Mouse (Mus musculus): Measurements from ENCODE around the gene Nfic. TPM values are rescaled to one million over a fixed set of nuclear protein-coding genes. Genes with fewer than 3 reads are reported as not detected.

Nfic gene
- total RNA-seq, 2 experiments from 2014 or later = 60.0 to 60.1 TPM

DNA sequence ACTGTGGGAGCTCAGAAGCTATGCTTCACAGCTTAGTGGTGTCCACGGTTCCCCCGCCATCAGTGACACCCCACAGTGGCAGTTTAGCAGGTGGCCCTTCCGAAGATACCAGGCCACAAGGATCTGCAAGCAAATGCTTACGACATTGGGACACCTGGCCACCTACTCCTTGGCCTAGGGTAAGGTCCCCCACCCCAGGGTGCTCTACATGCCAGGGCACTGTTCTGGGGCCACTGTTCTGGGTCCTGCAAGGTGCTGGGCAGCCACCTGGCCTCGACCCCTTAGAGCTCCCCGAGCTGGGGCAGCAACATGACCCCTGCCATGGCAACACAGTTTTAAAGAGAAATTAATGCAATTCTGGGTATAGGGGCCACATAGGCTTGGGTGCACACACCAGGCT lies 39.7 kb upstream of the Nfic start:
- H3K4me3 ChIP-seq = peak overlapping the region; percentile 91
- no peak for TF ChIP-seq CTCF (conservative IDR thresholded peaks at IDR 0.05)
- no peak for DNase-seq (ENCODE audit: low spot score in 2 of 2)
- peak overlapping the region; percentile 97 for H3K27ac ChIP-seq

DNA sequence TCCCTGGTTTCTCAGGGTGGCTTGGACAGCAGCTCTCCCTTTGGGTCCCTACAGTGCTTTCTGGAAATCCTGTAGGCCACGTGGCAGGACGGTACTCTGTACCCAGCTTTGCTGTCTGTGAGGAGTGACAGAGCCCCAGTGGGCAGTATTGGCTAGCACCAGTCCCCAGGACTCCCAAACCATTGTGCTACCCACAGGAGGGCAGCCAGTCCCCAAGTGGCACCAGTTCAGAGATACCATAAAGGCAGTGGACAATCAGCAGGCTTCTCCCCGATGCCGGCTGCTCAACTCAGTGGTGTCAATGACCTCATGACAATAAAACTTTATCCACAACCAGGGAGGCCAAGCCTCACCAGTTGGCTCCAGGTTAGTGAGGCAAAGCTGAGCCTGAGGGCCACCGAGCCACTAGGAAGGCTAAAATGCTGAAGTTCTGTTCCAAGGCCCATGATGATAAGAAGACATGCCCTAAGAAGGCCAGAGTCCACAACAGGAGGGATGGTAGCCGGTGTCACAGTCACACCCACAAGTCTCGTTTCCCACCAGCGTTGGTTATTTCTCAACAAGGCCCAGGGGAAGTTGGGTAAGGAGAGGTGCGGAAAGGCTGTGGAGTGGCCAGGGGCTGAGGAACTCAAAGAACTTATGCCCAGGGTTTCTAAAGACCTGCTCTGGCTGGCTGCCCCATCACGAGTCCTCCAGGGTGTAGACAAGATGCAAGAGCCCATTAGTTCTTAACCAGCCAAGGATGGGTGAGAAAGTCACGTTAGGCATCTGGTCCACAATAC lies 39.0 kb upstream of the Nfic start:
- H3K4me3 ChIP-seq = no peak overlapping the region
- no peak for TF ChIP-seq CTCF (conservative IDR thresholded peaks at IDR 0.05)
- no peak overlapping the region for H3K27ac ChIP-seq
- no peak for DNase-seq (ENCODE audit: low spot score in 2 of 2)

DNA sequence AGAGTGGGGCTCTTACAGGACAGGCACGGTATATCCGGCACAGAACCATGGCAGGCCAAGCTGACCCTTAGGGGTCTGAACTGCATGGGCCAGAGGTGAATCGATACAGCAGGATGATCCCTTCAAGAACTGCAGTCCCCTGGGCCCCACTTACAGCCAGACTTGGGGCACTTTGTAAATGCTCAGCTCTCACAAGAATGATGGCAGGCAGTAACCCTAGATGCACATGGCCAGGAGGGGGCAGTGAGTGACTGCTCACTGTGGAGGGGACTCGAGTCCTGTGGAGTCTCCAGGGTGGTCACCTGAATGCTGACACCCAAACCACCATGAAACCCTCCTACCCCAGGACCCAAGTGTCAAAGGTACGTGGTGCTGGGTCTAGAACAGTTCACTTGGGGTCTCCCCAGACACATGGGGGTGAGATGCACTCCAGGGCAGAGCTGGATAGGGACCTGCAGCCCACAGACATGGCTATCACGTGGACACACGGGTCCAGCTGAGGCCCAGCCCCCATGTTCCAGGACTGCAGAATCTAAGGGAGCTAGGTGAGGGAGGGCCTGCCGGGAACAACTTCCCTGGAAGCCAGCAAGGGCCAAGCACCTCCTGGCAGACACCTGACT lies 38.3 kb upstream of the Nfic start:
- no peak for DNase-seq (ENCODE audit: low spot score in 2 of 2)
- H3K27ac ChIP-seq = no peak overlapping the region
- H3K4me3 ChIP-seq = no peak overlapping the region
- peak; percentile 47 for TF ChIP-seq CTCF (conservative IDR thresholded peaks at IDR 0.05)

DNA sequence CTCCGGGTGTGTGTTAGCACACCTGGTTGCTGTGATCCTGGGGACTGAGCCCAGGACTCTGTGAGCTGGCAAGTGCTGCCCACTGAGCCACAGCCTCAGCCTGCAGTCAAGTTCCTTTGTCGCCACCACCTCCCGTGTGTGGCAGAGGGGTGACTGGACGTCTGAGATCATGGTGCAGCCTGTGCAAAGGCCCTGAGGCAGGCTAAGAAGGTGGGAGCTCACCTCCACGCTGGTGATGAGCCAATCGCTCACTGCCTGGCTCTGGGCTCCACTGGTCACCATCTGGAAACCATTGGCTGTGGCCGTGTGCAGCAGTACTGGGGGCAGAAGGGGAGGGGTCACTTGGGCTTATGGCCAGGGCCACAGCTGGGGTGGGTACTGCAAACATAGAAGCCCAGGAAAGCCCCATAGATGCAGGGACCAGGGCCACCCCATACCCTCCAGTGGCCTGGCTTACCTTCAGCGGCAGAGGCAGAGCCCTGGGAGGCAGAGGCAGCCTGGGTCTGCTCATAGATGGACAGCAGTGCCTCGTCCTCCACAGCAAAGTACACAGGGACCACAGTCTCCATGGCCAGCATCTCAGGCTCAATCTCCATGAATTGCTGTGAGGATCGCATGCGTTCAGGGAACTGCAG lies 37.3 kb upstream of the Nfic start:
- no peak for TF ChIP-seq CTCF (conservative IDR thresholded peaks at IDR 0.05)
- Histone ChIP-seq H3K27ac (no peak overlapping the region), H3K4me3 (no peak overlapping the region)
- DNase-seq (ENCODE audit: low spot score in 2 of 2) = no peak

DNA sequence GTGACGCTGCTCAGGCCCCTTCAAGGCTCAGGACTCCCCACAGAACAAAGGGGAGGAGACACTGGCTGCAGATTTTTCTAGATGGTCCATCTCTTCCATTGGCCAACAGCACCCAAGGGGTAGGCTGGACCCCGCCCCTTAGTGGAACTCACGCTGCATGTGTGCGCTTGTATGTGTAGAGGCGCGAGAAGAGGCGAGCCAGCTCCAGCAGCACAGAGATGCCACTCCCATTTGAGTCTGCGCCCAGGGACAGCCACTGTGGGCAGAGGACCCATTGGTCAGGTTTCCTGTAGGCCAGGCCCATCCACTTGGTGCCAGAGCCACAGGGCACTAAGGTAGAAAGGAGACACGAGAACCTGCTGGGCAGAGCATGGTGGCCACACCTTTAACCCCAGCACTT lies 35.6 kb upstream of the Nfic start:
- no peak for TF ChIP-seq CTCF (conservative IDR thresholded peaks at IDR 0.05)
- no peak for DNase-seq (ENCODE audit: low spot score in 2 of 2)
- H3K4me3 ChIP-seq = no peak overlapping the region
- H3K27ac ChIP-seq = no peak overlapping the region

DNA sequence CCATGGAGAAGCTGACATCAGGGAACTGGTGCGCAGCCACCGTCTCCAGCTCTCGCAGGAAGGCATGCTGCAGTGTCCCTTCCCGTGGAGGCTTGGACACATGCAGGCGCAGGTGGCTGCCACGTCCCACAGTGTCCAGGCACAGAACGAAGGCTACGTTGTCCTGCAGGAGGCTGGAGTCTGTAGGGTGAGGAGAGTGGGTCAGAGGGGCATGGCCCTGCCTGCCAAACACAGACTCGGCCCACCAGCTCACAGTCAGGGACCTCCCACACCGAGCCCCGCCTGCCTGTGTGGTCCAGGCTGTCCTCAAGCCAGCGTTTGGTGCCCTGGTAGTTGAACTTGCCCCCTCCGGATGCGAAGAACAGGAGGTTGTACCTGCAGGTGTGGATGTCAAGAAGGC lies 34.5 kb upstream of the Nfic start:
- no peak for DNase-seq (ENCODE audit: low spot score in 2 of 2)
- no peak overlapping the region for H3K27ac ChIP-seq
- no peak for TF ChIP-seq CTCF (conservative IDR thresholded peaks at IDR 0.05)
- H3K4me3 ChIP-seq = no peak overlapping the region

DNA sequence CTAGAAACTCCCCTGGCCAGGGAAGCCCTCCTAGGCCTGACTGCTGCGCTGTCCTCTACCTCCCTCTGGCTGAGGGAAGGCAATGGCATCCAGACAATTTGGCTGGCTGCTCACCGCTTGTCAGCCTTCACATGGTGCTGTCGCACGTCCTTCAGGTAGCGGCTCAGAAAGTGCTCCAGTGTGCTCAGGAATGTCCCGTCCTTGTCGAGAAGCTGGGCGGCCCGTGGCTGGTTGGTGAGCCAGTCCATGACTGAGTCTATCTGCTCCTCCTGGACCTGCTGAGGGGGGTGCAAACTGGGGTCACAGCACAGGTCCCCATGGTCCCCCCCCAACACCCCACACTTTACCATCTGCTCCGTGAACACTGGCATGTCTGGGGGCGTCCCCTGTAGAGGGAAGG lies 32.6 kb upstream of the Nfic start:
- Histone ChIP-seq H3K27ac (no peak overlapping the region), H3K4me3 (no peak overlapping the region)
- DNase-seq (ENCODE audit: low spot score in 2 of 2) = no peak
- TF ChIP-seq CTCF (conservative IDR thresholded peaks at IDR 0.05) = 0 out of 2 replicates have a peak, but pooled peaks have one; percentile 22

DNA sequence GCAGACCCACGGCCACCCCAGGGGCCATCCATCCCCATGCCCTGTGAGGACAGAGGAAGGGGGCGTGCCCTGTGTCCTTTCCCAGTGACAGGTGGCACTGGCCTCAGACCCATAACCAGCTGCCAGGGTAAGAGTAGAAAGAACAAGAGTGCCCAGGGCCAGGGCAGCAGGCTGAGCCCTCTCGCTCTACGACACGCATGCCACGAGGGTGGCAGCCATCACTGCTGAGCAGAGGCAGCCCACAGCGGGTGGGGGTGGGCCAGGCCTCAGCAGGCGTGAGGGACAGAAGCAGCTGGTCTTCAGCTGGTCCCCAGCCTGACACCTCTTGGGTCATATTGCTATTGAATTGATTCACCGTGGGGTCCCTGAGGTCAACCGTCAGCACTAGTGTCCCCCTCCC lies 31.1 kb upstream of the Nfic start:
- no peak for DNase-seq (ENCODE audit: low spot score in 2 of 2)
- TF ChIP-seq CTCF (conservative IDR thresholded peaks at IDR 0.05) = no peak
- no peak overlapping the region for H3K4me3 ChIP-seq
- no peak overlapping the region for H3K27ac ChIP-seq

DNA sequence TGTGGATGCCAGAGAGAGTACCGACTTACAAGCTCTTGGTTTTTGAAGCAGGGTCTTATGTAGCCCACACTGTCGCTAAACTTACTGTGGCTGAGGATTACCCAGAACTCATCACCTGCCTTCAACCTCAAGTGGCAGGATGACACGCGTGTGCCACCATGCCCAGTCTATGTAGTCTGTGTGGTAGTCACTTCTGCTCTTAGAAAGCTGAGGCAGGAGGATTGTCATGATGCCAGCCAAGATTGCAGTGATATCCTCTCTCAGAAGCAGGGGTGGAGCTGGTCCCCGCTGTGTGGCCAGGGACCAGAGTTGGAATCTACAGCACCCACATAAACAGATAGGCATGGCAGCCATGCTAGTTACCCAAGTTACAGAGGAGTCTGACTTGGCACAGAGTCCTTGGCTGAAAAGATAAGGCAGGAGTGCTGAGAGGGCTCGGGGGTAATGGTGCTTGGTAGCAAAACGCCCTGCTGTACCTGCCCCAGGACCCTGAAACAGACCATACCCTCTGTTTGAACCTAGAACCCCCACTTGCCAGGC lies 30.1 kb upstream of the Nfic start:
- DNase-seq (ENCODE audit: low spot score in 2 of 2) = no peak
- Histone ChIP-seq H3K4me3 (no peak overlapping the region), H3K27ac (peak overlapping the region; percentile 23; the same call in 1 of the 2 replicates)
- TF ChIP-seq CTCF (conservative IDR thresholded peaks at IDR 0.05) = no peak

DNA sequence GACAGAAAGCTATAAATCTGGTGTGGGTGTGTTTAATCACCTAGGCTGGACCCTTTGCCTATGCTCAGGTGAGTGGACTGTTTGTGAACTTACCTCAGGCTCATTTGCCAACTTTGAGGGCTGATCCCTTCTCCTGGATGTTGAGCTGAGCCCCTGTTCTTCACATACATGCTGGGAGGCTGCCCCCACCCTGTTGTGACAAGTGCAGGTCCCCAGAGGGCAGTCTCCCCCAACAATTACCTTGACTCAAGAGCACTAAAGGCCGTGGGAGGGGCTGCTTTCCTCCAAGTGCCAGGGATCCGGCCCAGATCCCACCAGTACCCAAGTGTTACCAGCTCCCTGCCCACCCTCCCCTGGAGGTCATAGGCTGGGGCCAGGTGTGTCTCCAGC lies 29.6 kb upstream of the Nfic start:
- no peak overlapping the region for H3K4me3 ChIP-seq
- peak; percentile 60 for TF ChIP-seq CTCF (conservative IDR thresholded peaks at IDR 0.05)
- no peak for DNase-seq (ENCODE audit: low spot score in 2 of 2)
- peak overlapping the region; percentile 73 for H3K27ac ChIP-seq

DNA sequence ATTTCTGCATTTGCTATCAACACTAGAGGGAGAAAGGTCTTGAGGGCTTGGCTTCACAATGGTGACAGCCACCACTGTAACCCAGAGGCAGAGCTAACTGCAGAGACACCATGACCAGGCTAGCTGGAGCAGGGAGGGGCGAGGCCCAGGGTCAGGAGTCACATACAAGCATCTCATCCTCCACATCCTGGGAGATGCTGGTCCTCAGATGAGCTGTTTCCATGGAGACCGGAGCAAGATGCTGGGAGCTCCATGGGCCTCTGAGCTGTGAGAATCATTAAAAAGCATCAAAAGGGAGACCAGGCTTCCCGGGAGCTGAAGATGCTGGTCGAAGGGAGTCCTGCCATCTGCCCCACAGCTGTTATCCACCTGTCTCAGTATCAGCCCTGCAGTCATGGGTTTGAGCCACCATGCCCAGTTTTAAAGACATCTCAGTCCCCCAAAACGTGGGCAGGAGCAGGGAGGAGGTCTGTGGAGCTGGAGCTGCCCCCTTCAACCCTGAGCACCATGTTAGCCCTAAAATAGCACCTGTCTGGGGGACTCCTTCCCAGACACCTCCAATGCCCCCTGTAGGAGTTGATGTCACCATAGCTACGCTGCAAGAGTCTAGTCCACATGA lies 29.1 kb upstream of the Nfic start:
- TF ChIP-seq CTCF (conservative IDR thresholded peaks at IDR 0.05) = no peak
- no peak overlapping the region for H3K4me3 ChIP-seq
- no peak for DNase-seq (ENCODE audit: low spot score in 2 of 2)
- H3K27ac ChIP-seq = peak overlapping the region; percentile 73

DNA sequence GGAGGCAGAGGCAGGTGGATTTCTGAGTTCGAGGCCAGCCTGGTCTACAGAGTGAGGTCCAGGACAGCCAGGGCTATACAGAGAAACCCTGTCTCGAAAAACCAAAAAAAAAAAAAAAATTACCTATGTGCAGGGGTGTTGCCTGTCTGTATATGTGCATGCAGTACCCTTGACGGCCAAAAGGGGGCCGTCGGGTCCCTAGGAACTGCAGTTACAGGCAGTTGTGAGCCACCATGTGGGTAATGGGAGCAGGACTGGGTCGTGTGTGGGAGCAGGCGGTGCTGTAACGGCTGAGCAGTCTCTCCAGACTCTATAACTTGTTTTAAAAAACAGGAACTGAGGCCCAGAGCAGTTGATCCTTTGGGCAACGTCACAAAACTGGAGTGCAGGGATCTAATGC lies 28.5 kb upstream of the Nfic start:
- peak in 1 of 2 experiments; percentile 48 for DNase-seq (ENCODE audit: low spot score in 2 of 2)
- peak overlapping the region; percentile 73 for H3K27ac ChIP-seq
- no peak overlapping the region for H3K4me3 ChIP-seq
- TF ChIP-seq CTCF (conservative IDR thresholded peaks at IDR 0.05) = peak; percentile 72

DNA sequence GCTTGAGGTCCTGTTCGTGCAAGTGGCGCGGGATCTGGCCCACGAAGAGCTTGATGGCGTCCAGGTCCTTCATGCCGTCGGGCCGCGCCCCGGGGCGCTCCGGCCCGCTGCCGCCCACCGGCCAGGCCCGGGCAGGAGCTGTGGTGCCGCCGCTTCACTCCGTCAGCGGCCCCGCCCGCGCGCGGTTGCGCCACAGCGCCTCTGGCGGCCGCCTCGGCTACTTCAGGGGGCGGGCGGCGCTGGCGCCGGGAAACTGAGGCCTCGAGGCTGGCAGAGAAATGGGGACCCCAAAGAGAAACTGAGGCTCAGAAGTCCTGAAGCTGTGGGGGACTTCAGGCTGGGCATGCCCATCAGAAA lies 27.1 kb upstream of the Nfic start, which contains the start of gene Celf5:
Celf5 (minus strand) TSS at position 177 of the 357 bp plus-strand sequence.
- H3K4me3 ChIP-seq = peak within 1 kb of the TSS; percentile 77
- peak; percentile 82 for TF ChIP-seq CTCF (conservative IDR thresholded peaks at IDR 0.05)
- H3K27ac ChIP-seq = peak within 1 kb of the TSS; percentile 99
- peak in 1 of 2 experiments; percentile 78 for DNase-seq (ENCODE audit: low spot score in 2 of 2)
